Mouse (Mus musculus) stomach, embryonic 15.5 days (tissue): ENCODE measurements around the gene Pi4ka. TPM values are rescaled to one million over a fixed set of nuclear protein-coding genes. Genes with fewer than 3 reads are reported as not detected.
A peak's percentile ranks its signal among the peaks of the same experiment; 100 is the strongest.

Source experiments
- ATAC-seq: fragments of 200-750 bp; cut with Nextera tagmentation; 2 replicates; pipeline ENCODE4 v1.8.0; 2017; ENCODE audit warnings: low read depth, moderate number of reproducible peaks, moderate TSS enrichment; ENCODE audit not compliant: insufficient read depth, low FRiP score
- H3K27ac ChIP-seq: fragments of 300-500 bp; sonication (generic); 2 replicates; pipeline ENCODE4 v1.5.1; 2015; ENCODE audit warnings: mild to moderate bottlenecking, inconsistent platforms
- H3K27me3 ChIP-seq: fragments of 300-500 bp; sonication (generic); replicated peaks from 2 replicates; pipeline ENCODE4 v1.6.1; 2015; ENCODE audit warnings: inconsistent platforms
- H3K36me3 ChIP-seq: fragments of 300-500 bp; sonication (generic); 2 replicates; pipeline ENCODE4 v1.6.1; 2015; ENCODE audit warnings: inconsistent platforms
- H3K4me1 ChIP-seq: fragments of 300-500 bp; sonication (generic); 2 replicates; pipeline ENCODE4 v1.6.1; 2015; ENCODE audit warnings: inconsistent platforms
- H3K4me2 ChIP-seq: fragments of 300-500 bp; sonication (generic); 2 replicates; pipeline ENCODE4 v1.6.1; 2015; ENCODE audit warnings: mild to moderate bottlenecking, inconsistent platforms
- H3K4me3 ChIP-seq: fragments of 300-500 bp; sonication (generic); replicated peaks from 2 replicates; pipeline ENCODE4 v1.5.1; 2015; ENCODE audit warnings: inconsistent platforms
- H3K9ac ChIP-seq: fragments of 300-500 bp; sonication (generic); 2 replicates; pipeline ENCODE4 v1.6.1; 2015; ENCODE audit warnings: inconsistent platforms
- H3K9me3 ChIP-seq: fragments of 300-500 bp; sonication (generic); 2 replicates; pipeline ENCODE4 v1.6.1; 2016; ENCODE audit warnings: inconsistent platforms
- WGBS: fragments of 180-500 bp; shearing (Covaris S2); methylation state at CpG from one replicate; pipeline ENCODE4 v1.1.7; 2015; 5-methylcytosine and 5-hydroxymethylcytosine counted together
- polyA plus RNA-seq: library from polyadenylated mRNA; unstranded; fragments of >200 nt; fragmentation: Nextera tagmentation; extraction: Ambion mirVana; gene quantifications from 2 replicates; pipeline ENCODE4 v1.2.1, GENCODE M21; 2015

Pi4ka gene
- polyA plus RNA-seq, 1 experiment from 2014 or later: 28.1 TPM

DNA sequence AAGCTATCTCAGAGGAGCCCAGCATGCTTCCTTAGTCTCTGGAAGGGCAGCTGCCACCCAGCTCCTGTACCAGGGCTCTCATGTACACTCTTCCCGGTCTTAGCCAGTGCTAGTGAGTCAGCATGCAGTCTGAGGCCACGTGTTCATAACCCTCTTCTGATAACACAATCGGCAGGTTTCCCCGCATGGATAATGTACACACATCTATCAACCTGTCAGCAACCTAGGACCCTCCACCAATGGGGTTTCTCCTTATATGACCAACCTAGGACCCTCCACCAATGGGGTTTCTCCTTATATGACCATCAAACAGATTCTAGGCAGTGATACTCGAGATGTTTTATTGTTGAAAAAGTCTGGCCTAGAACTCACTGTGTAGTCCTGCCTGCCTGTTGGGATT, 138.2 kb downstream of the Pi4ka start:
- no peak overlapping the region for H3K9ac ChIP-seq
- H3K27me3 ChIP-seq: no peaks in the 10 kb centered on the region
- no peaks in the 10 kb centered on the region for H3K36me3 ChIP-seq
- no peak overlapping the region for H3K27ac ChIP-seq
- ATAC-seq: peak; percentile 82
- no peaks in the 10 kb centered on the region for H3K4me1 ChIP-seq
- 46% methylated on average over 5 of the region's 5 CpGs for WGBS
- no peak overlapping the region for H3K4me2 ChIP-seq
- H3K9me3 ChIP-seq: no peaks in the 10 kb centered on the region
- H3K4me3 ChIP-seq: no peak overlapping the region

DNA sequence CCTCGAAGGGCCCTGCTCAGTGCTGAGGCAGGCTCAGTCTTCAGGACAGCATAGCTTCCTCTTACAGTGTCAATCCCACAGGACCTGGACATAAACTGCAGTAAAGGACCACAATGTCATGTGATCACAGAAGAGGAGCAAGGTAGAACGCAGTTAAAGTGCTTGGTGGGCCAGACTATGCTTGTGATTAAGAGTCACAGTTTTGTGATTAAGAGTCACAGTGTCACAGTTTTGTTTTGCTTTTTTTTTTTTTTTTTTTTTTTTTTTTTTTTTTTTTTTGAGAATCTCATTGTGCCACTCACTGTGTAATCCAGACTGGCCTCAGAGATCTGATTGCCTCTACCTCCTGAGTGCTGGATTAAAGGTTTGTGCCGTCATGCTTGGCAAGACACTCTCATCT, 140.0 kb downstream of the Pi4ka start:
- WGBS: 80% methylated on average over 3 of the region's 3 CpGs
- Histone ChIP-seq H3K4me1 (no peaks in the 10 kb centered on the region), H3K36me3 (no peaks in the 10 kb centered on the region), H3K4me2 (no peak overlapping the region), H3K27me3 (no peaks in the 10 kb centered on the region), H3K4me3 (no peak overlapping the region), H3K9me3 (no peaks in the 10 kb centered on the region), H3K27ac (no peak overlapping the region), H3K9ac (no peak overlapping the region)
- no peak for ATAC-seq

DNA sequence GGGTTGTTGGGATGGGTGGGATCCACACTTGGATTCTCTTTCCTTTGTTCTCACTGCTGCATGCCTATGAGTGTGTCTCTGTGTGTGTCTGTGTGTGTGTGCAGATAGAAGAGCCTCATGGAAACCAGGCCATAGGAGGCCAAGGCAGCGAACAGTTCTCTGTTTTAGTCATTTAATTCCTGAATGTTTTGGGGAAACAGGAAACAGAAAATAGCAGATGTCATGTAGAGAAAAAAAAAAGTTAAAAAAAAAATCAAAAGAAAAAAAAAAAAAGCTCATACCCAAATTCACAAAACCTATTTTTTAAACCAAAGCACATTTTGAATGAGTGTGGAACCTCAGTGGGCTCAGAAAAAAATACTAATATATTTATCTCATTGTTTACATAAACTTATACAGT, 144.8 kb downstream of the Pi4ka start:
- ATAC-seq: no peak
- H3K27ac ChIP-seq: no peak overlapping the region
- 91% methylated on average over 1 of the region's 1 CpGs for WGBS

GRCm38 (mm10) chr16:17258917-17259316, 147.2 kb downstream of the Pi4ka start:
- Histone ChIP-seq H3K4me1 (peaks cover 5% of the 10 kb centered on the region; the same call in 1 of the 2 replicates), H3K36me3 (peaks cover 16% of the 10 kb centered on the region; the same call in 1 of the 2 replicates), H3K9ac (no peak overlapping the region), H3K4me3 (no peak overlapping the region), H3K27ac (no peak overlapping the region), H3K9me3 (no peaks in the 10 kb centered on the region), H3K4me2 (no peak overlapping the region), H3K27me3 (no peaks in the 10 kb centered on the region)
- WGBS: 94% methylated on average over 12 of the region's 12 CpGs
- no peak for ATAC-seq

More for the DNA sequence above, 144.8 kb downstream of the Pi4ka start:
- Histone ChIP-seq H3K4me1 (no peaks in the 10 kb centered on the region), H3K9me3 (no peaks in the 10 kb centered on the region), H3K27me3 (no peaks in the 10 kb centered on the region), H3K4me3 (no peak overlapping the region), H3K36me3 (peaks cover 14% of the 10 kb centered on the region; the same call in 1 of the 2 replicates), H3K9ac (no peak overlapping the region), H3K4me2 (no peak overlapping the region)

DNA sequence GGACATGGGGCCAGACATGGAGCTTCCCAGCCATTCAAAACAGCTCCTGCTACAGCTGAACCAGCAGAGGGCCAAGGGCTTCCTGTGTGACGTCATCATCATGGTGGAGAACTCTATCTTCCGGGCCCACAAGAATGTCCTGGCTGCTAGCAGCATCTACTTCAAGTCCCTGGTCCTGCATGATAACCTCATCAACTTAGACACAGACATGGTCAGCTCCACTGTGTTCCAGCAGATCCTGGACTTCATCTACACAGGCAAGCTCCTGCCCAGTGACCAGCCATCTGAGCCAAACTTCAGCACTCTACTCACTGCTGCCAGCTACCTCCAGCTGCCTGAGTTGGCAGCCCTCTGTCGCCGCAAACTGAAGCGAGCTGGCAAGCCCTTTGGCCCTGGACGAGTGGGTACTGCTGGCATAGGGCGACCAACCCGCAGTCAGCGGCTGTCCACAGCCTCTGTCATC, 148.7 kb downstream of the Pi4ka start:
- Histone ChIP-seq H3K4me3 (no peak overlapping the region), H3K9ac (no peak overlapping the region), H3K4me1 (peaks cover 9% of the 10 kb centered on the region; the same call in 1 of the 2 replicates), H3K36me3 (peaks cover 16% of the 10 kb centered on the region; the same call in 1 of the 2 replicates), H3K27me3 (no peaks in the 10 kb centered on the region), H3K27ac (no peak overlapping the region), H3K9me3 (no peaks in the 10 kb centered on the region), H3K4me2 (no peak overlapping the region)
- 91% methylated on average over 9 of the region's 9 CpGs for WGBS
- no peak for ATAC-seq

DNA sequence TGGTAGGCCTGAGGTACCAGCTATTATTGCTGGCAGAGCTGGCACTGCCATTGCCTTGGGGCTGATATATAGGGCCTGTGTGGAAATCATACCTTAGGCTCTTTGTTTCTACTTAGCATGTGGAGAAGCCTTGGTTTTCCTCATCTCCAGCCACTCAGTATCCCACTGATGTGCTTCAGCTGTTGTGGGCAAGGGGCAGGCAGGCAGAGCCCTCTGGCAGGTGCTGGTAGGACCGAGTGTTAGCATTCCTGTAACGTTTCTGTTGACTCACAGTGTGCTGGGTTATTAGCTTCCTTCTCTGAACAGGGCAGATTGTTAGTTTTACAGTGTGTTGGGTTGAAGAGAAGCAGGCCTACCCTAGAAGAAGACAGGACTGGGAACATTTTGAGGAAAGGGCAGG, 150.8 kb downstream of the Pi4ka start:
- 53% methylated on average over 2 of the region's 2 CpGs for WGBS
- no peak for ATAC-seq

GRCm38 (mm10) chr16:17254005-17254597, 152.0 kb downstream of the Pi4ka start:
- Histone ChIP-seq H3K9me3 (no peaks in the 10 kb centered on the region), H3K4me3 (no peak overlapping the region), H3K36me3 (peaks cover 16% of the 10 kb centered on the region; the same call in 1 of the 2 replicates), H3K27me3 (no peaks in the 10 kb centered on the region), H3K4me1 (peaks cover 22% of the 10 kb centered on the region), H3K9ac (no peak overlapping the region), H3K27ac (no peak overlapping the region), H3K4me2 (no peak overlapping the region)
- 36% methylated on average over 4 of the region's 4 CpGs for WGBS
- no peak for ATAC-seq

More for the DNA sequence above, 150.8 kb downstream of the Pi4ka start:
- Histone ChIP-seq H3K27me3 (no peaks in the 10 kb centered on the region), H3K4me2 (no peak overlapping the region), H3K4me3 (no peak overlapping the region), H3K9ac (no peak overlapping the region), H3K9me3 (no peaks in the 10 kb centered on the region), H3K36me3 (peaks cover 16% of the 10 kb centered on the region; the same call in 1 of the 2 replicates), H3K27ac (no peak overlapping the region), H3K4me1 (peaks cover 22% of the 10 kb centered on the region)

DNA sequence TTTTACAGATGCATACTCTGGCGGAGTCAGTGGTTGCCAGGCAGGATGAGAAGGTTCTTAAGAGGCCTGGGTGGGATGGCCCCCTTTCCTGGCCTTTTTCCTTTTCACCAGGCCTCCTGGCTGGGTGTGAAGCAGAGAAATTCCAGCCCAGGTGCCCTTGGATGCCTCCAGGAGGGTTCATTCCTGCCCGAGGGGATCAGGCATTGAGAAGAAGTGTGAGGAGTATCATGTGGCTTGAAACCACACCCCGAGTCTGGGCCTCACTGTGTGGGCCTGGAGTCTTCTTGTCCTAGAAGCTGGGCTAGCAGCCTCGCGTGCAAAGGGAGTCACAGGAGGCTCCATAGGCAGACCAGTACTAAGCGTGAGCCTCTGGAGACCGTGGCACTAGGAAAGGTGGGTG, 153.3 kb downstream of the Pi4ka start:
- no peaks in the 10 kb centered on the region for H3K9me3 ChIP-seq
- H3K27me3 ChIP-seq: no peaks in the 10 kb centered on the region
- ATAC-seq: no peak
- 63% methylated on average over 7 of the region's 7 CpGs for WGBS
- 0 out of 2 replicates have a peak, but pooled peaks cover 7% of the 10 kb centered on the region for H3K36me3 ChIP-seq
- peaks cover 22% of the 10 kb centered on the region for H3K4me1 ChIP-seq
- no peak overlapping the region for H3K27ac ChIP-seq
- no peak overlapping the region for H3K4me2 ChIP-seq
- H3K9ac ChIP-seq: no peak overlapping the region
- no peak overlapping the region for H3K4me3 ChIP-seq

DNA sequence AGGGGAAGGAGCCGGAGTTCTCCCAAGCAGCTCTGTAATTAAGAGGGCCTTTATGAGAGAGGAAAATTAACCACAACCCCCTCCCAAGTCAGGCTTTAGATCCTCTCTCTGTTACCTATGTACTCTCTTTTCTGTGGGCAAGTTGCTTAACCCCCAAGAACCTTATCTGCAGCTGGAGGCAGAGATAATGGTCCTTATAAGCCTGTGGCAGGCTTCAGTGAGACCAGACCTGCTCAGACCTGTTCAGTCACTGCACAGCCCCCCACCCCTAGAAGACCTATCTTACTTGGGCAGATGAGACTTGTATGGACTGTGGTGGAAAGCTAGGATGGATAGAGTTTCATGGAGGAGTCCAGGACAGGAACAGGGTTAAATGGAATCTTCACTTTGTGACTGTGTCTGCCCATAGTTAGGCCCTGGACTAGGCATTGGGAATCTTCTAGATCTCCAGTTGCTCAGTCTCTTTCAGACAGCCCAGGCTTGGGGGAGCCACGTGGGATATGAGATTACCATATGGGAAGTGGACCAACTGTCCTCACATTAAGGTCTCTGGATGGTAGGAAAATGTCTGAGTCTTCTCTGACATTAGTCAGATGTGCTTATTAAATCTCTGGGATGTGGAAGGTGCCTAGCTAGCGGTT, 153.9 kb downstream of the Pi4ka start:
- no peak overlapping the region for H3K4me3 ChIP-seq
- ATAC-seq: 0 out of 2 replicates have a peak, but pooled peaks have one; percentile 40
- no peaks in the 10 kb centered on the region for H3K27me3 ChIP-seq
- 61% methylated on average over 3 of the region's 3 CpGs for WGBS
- H3K36me3 ChIP-seq: 0 out of 2 replicates have a peak, but pooled peaks cover 2% of the 10 kb centered on the region
- no peak overlapping the region for H3K4me2 ChIP-seq
- no peak overlapping the region for H3K9ac ChIP-seq
- peaks cover 22% of the 10 kb centered on the region for H3K4me1 ChIP-seq
- H3K27ac ChIP-seq: no peak overlapping the region; the same call in 1 of the 2 replicates
- H3K9me3 ChIP-seq: no peaks in the 10 kb centered on the region

- peaks cover 22% of the 10 kb centered on the region for H3K4me1 ChIP-seq
- no peaks in the 10 kb centered on the region for H3K9me3 ChIP-seq
- H3K36me3 ChIP-seq: 0 out of 2 replicates have a peak, but pooled peaks cover 2% of the 10 kb centered on the region
- H3K27ac ChIP-seq: no peak overlapping the region; the same call in 1 of the 2 replicates
- no peak overlapping the region for H3K4me3 ChIP-seq
- no peaks in the 10 kb centered on the region for H3K27me3 ChIP-seq
- no peak for ATAC-seq
- H3K9ac ChIP-seq: no peak overlapping the region
- H3K4me2 ChIP-seq: no peak overlapping the region
- WGBS: 41% methylated on average over 3 of the region's 3 CpGs
Measured at GRCm38 (mm10) chr16:17251539-17251938, 154.6 kb downstream of the Pi4ka start.

- Histone ChIP-seq H3K9me3 (no peaks in the 10 kb centered on the region), H3K4me3 (no peak overlapping the region), H3K27me3 (no peaks in the 10 kb centered on the region), H3K4me1 (peaks cover 19% of the 10 kb centered on the region), H3K4me2 (no peak overlapping the region), H3K36me3 (no peaks in the 10 kb centered on the region), H3K27ac (no peak overlapping the region), H3K9ac (no peak overlapping the region)
- WGBS: 41% methylated on average over 6 of the region's 6 CpGs
- ATAC-seq: no peak
Measured at GRCm38 (mm10) chr16:17249135-17249534, 157.0 kb downstream of the Pi4ka start.

DNA sequence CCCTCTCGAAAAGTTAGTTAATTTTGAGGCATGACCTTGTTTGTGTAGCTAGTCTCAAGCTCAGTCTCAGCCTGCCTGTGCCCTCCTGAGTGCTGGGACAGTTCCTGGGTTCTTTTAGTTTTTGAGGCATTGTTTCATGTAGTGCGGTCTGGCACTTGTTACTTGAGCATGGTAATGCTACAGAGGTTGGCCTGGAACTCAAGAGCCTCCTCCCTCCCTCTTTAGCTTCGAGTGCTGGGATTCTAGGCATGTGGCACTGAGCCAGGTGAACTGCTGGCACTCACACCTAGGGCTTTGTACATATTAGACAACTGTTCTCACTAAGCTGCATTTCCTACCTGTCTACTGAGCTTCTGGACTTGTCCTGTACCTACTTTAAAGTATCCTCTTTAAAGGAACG, 158.4 kb downstream of the Pi4ka start:
- Histone ChIP-seq H3K9me3 (no peaks in the 10 kb centered on the region), H3K9ac (no peak overlapping the region), H3K4me3 (no peak overlapping the region), H3K27ac (no peak overlapping the region), H3K4me1 (peaks cover 20% of the 10 kb centered on the region), H3K36me3 (no peaks in the 10 kb centered on the region), H3K27me3 (no peaks in the 10 kb centered on the region), H3K4me2 (no peak overlapping the region)
- ATAC-seq: no peak
- 60% methylated on average over 4 of the region's 4 CpGs for WGBS
